Mouse (Mus musculus): Measurements from ENCODE around the gene Parp11.

Gene Parp11

GRCm38 (mm10) chr6:127541617-127542374 lies 95.2 kb downstream of the Parp11 start:
- DNase-seq (ENCODE audit: low read depth in 1 of 2, low spot score in 2 of 2): no peak
